Mouse (Mus musculus): ENCODE measurements around the gene Hist1h4d.
A peak's percentile ranks its signal among the peaks of the same experiment; 100 is the strongest.
"Not testable (repeated sequence)": the region's sequence is repeated elsewhere in the genome, so short reads cannot be mapped to it uniquely, and the experiment has no call there.

The Hist1h4d gene

GRCm38 (mm10) chr13:23581408-23582218 lies at the start of gene Hist1h4d:
Gene Hist1h4d, plus strand, starts transcription at chr13:23581598.
- peak; percentile 96 for DNase-seq (ENCODE audit: low read depth, low spot score)

GRCm38 (mm10) chr13:23532262-23533075 lies 48.9 kb upstream of the Hist1h4d start:
- no peak for DNase-seq (ENCODE audit: low read depth, low spot score)

- DNase-seq (ENCODE audit: low read depth, low spot score), result peak; percentile 91
These were observed 47.6 kb upstream of the Hist1h4d start, which contains the start of gene Hist1h2af for GRCm38 (mm10) chr13:23533560-23534367. Gene Hist1h2af, plus strand, starts transcription at chr13:23533906.

- no peak for DNase-seq (ENCODE audit: low read depth, low spot score)
These were observed 46.8 kb upstream of the Hist1h4d start for GRCm38 (mm10) chr13:23534368-23535131.

DNA sequence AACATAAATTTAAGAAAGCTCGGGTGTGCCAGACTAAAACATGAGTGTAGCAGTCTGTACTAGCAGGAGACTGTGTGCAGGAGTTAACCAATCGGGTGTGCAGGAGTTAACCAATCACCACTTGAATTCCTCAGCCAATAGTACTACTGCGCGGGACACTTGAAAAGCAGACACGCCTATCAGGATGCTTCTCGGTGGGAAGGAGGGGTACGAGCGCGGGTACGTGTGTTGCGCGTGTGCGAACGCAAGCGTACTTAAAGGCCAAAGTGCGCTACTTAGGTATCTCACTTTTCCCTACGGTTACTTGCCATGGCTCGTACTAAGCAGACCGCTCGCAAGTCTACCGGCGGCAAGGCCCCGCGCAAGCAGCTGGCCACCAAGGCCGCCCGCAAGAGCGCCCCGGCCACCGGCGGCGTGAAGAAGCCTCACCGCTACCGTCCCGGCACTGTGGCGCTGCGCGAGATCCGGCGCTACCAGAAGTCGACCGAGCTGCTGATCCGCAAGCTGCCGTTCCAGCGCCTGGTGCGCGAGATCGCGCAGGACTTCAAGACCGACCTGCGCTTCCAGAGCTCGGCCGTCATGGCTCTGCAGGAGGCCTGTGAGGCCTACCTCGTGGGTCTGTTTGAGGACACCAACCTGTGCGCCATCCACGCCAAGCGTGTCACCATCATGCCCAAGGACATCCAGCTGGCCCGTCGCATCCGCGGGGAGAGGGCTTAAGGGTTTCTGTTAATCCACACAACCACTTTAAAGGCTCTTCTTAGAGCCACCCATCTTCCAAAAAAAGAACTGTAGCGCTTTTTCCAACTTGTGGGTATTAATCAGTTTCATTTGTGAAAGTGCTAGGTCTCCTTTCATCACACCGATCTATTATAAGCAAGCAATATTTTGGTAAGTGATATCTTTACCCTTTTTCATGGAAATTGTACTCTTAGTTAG lies 46.0 kb upstream of the Hist1h4d start, which contains the start of gene Hist1h3g:
Hist1h3g (plus strand) TSS at position 286 of the 939 bp plus-strand sequence.
- DNase-seq (ENCODE audit: low read depth, low spot score), result peak; percentile 96

GRCm38 (mm10) chr13:23536076-23536822 lies 45.1 kb upstream of the Hist1h4d start:
- no peak for DNase-seq (ENCODE audit: low read depth, low spot score)

DNA sequence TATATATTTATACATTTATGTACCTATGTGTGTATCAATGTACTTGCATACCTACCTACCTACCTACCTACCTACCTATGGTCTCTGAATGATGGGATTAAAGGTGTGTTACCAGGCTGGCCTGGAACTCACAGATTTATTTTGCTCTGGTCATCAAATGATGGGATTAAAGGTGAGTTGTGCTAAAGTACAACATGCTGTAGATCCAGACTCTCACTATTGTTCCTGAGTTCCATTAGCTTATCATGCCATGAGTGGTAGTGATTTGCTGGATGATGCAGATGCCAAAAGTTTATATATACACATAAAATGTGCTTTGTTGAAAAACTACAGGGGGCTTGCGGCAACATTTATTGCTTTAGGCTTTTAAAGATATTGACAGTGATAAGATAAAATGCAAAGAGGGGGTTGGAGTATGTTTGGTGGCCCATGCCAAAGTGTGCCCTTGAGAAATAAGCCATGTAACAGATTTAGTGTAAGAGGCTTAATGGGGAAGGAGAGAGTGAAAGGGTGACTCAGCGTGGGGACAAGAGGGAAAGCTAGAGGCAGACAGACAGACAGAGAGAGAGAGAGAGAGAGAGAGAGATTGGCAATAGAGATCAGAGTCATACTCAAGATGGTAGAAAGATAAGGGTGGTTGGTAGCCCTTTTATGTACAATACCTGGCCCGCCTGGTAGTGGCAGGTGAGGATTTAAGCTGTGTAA lies 44.2 kb upstream of the Hist1h4d start:
- no peak for DNase-seq (ENCODE audit: low read depth, low spot score)

GRCm38 (mm10) chr13:23538249-23538648 lies 43.1 kb upstream of the Hist1h4d start:
- DNase-seq (ENCODE audit: low read depth, low spot score), result no peak

DNA sequence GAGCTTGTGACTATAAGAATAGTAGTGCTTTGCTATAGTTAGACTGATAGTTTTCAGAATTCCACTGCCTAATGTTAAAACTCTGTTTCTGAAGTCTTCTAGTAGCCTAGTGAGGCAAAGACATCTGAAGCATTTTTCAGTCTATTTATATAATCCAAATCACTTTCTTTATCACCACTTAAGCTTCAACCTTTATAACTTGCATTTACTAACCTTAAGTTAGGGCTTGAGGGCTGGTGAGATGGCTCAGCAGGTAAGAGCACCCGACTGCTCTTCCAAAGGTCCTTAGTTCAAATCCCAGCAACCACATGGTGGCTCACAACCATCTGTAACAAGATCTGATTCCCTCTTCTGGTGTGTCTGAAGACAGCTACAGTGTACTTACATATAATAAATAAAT lies 41.6 kb upstream of the Hist1h4d start:
- DNase-seq (ENCODE audit: low read depth, low spot score), result not testable (repeated sequence)

DNA sequence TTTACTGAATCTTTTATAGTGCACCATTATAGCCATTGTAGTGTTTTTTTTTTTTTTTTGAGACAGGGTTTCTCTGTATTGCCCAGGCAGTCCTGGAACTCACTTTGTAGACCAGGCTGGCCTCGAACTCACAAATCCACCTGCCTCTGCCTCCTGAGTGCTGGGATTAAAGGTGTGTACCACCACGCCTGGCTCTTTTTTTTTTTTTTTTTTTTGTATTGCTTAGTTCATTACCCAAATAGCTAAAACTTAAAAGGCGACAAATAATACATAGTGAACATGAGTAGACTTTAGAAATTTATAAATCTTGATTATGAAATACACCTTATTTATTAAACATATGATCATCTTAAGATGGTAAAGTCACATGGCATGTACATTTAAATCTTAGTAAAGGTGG lies 39.9 kb upstream of the Hist1h4d start:
- no peak for DNase-seq (ENCODE audit: low read depth, low spot score)

GRCm38 (mm10) chr13:23542225-23542980 lies 39.0 kb upstream of the Hist1h4d start:
- not testable (repeated sequence) for DNase-seq (ENCODE audit: low read depth, low spot score)

DNA sequence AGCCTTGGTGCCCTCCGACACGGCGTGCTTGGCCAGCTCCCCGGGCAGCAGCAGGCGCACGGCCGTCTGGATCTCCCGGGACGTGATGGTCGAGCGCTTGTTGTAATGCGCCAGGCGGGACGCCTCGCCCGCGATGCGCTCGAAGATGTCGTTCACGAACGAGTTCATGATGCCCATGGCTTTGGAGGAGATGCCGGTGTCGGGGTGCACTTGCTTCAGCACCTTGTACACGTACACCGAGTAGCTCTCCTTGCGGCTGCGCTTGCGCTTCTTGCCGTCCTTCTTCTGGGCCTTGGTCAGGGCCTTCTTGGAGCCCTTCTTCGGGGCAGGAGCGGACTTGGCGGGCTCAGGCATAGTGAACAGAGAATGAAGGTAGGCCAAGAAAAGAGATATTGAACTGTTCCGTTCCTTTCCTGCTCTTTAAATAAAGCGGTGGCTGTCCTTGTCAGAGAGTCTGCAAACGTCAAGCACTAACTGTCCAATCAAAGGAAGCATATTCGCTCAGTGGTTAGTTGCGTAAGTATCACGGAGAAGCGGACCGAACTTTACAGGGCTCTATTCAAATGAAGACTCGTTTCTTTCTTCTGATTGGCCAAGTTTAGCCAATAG lies 38.3 kb upstream of the Hist1h4d start, which contains the start of gene Hist1h2bh:
Hist1h2bh (minus strand) TSS at position 394 of the 609 bp plus-strand sequence.
- DNase-seq (ENCODE audit: low read depth, low spot score), result peak; percentile 92

- peak; percentile 94 for DNase-seq (ENCODE audit: low read depth, low spot score)
These were observed 37.2 kb upstream of the Hist1h4d start, which contains the start of gene Hist1h3f for GRCm38 (mm10) chr13:23543965-23544786. Gene Hist1h3f, plus strand, starts transcription at chr13:23544052.

GRCm38 (mm10) chr13:23544787-23545120 lies 36.6 kb upstream of the Hist1h4d start:
- DNase-seq (ENCODE audit: low read depth, low spot score), result not testable (repeated sequence)

GRCm38 (mm10) chr13:23546694-23547093 lies 34.7 kb upstream of the Hist1h4d start:
- DNase-seq (ENCODE audit: low read depth, low spot score), result no peak

GRCm38 (mm10) chr13:23550761-23551145 lies 30.6 kb upstream of the Hist1h4d start:
- no peak for DNase-seq (ENCODE audit: low read depth, low spot score)
